Mouse (Mus musculus): ENCODE data around the gene Mast2.

GRCm38 (mm10) chr4:116403884-116404283 is 60.1 kb downstream of the Mast2 start:
- TF ChIP-seq POLR2A (IDR thresholded peaks at IDR 0.05; ENCODE audit: low read depth, low read length) (no peak), CTCF (conservative IDR thresholded peaks at IDR 0.05; ENCODE audit: insufficient read depth, insufficient read length, low read depth, low read length) (no peak)
